Mouse (Mus musculus) c-Kit-positive CD71-negative TER-119-negative erythroid progenitor cells, embryonic 14.5 days (primary cell): ENCODE results near the gene Trim15.
"Not testable (repeated sequence)": the region's sequence is repeated elsewhere in the genome, so short reads cannot be mapped to it uniquely, and the experiment has no call there.

Experiments
- DNase-seq: peaks from one replicate; pipeline ENCODE4 v3.0.0-alpha.2; 2013; ENCODE audit warnings: low read depth

The Trim15 gene

GRCm38 (mm10) chr17:36866719-36867527, at the start of gene Trim15:
Gene Trim15 (minus strand): TSS chr17:36867210.
- DNase-seq, result no peak

GRCm38 (mm10) chr17:36915076-36915475, 48.1 kb upstream of the Trim15 start:
- peak; percentile 43 for DNase-seq

- DNase-seq, result peak; percentile 64
Measured at GRCm38 (mm10) chr17:36914108-36914507, 47.1 kb upstream of the Trim15 start.

- DNase-seq, result no peak
Measured at GRCm38 (mm10) chr17:36912031-36912430, 45.0 kb upstream of the Trim15 start.

- no peak for DNase-seq
Measured at GRCm38 (mm10) chr17:36909802-36910201, 42.8 kb upstream of the Trim15 start.

GRCm38 (mm10) chr17:36908235-36908634, 41.2 kb upstream of the Trim15 start:
- no peak for DNase-seq

GRCm38 (mm10) chr17:36903651-36904050, 36.6 kb upstream of the Trim15 start:
- no peak for DNase-seq

- no peak for DNase-seq
Measured at GRCm38 (mm10) chr17:36900691-36901090, 33.7 kb upstream of the Trim15 start.

- no peak for DNase-seq
Measured at GRCm38 (mm10) chr17:36900001-36900400, 33.0 kb upstream of the Trim15 start.

GRCm38 (mm10) chr17:36899376-36899775, 32.4 kb upstream of the Trim15 start:
- DNase-seq, result no peak

- DNase-seq, result no peak
Measured at GRCm38 (mm10) chr17:36897552-36898205, 30.7 kb upstream of the Trim15 start, which contains the start of gene Trim31. Gene Trim31 (plus strand): TSS chr17:36898118.

- DNase-seq, result no peak
Measured at GRCm38 (mm10) chr17:36897065-36897464, 30.1 kb upstream of the Trim15 start.

GRCm38 (mm10) chr17:36896583-36896982, 29.6 kb upstream of the Trim15 start:
- DNase-seq, result peak; percentile 17

GRCm38 (mm10) chr17:36893387-36893786, 26.4 kb upstream of the Trim15 start:
- no peak for DNase-seq

GRCm38 (mm10) chr17:36892362-36892761, 25.4 kb upstream of the Trim15 start:
- DNase-seq, result peak; percentile 22

GRCm38 (mm10) chr17:36891496-36891895, 24.5 kb upstream of the Trim15 start:
- DNase-seq, result not testable (repeated sequence)

- no peak for DNase-seq
Measured at GRCm38 (mm10) chr17:36890073-36890903, 23.3 kb upstream of the Trim15 start, which contains the start of gene Trim40. Gene Trim40 (minus strand): TSS chr17:36890123.

- DNase-seq, result no peak
Measured at GRCm38 (mm10) chr17:36885132-36885790, 18.3 kb upstream of the Trim15 start.

- no peak for DNase-seq
Measured at GRCm38 (mm10) chr17:36883350-36883749, 16.3 kb upstream of the Trim15 start.

GRCm38 (mm10) chr17:36874636-36875035, 7.6 kb upstream of the Trim15 start:
- DNase-seq, result no peak

- no peak for DNase-seq
Measured at GRCm38 (mm10) chr17:36869955-36870810, 3.2 kb upstream of the Trim15 start.
